Comparison of ENCODE assay signal across 14 mouse cellular contexts in the genomic region with DNA sequence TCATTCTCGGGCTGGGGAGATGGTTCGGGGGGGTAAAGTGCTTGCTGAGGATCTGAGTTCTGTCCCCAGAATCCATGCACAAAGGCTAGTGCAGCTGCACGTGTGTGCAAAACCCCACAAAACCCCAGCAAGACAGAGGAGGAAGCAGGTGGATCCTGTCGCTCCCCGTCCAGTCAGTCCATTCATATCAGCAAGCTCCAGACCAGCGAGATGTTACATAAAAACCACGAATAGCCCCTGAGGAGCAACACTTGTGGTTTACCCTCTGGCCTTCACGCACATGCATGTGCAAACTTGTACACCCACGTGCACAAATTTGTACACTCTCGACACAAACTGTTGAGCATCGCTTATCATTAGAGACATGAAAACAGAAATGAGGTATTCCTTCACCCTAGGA. TPM values are rescaled to one million over a fixed set of nuclear protein-coding genes. Genes with fewer than 3 reads are reported as not detected.
DNase-seq lines count a peak whose midpoint lies in the region; ATAC-seq and TF ChIP-seq lines count a peak whose summit lies in the region.
"Had no signal": no experiment of that assay in that cellular context is flagged by ENCODE, and none has a peak within 500 bp of the region (broad histone marks: within the 10 kb centered on the region; RNA-seq: fewer than 3 reads in every experiment).

No protein-coding gene starts in this region.

- no peaks in the 10 kb centered on the region for H3K9me3 ChIP-seq in heart, embryonic 12.5 days (replicated peaks)
- H3K9me3 ChIP-seq in liver, embryonic 14.5 days (ENCODE audit: control insufficient read depth, low read length) = no peaks in the 10 kb centered on the region
- no peaks in the 10 kb centered on the region for H3K9me3 ChIP-seq in neural tube, embryonic 15.5 days (replicated peaks)
- H3K9me3 ChIP-seq: embryonic facial prominence, embryonic 10.5 days; forebrain, embryonic 10.5 days; hindbrain, embryonic 13.5 days; limb, embryonic 12.5 days had no signal

- H3K9ac ChIP-seq in heart, embryonic 12.5 days = peak overlapping the region; percentile 4; the same call in 1 of the 2 replicates
- H3K9ac ChIP-seq in liver, embryonic 14.5 days (replicated peaks) = no peak overlapping the region; the same call in 1 of the 2 replicates
- no peak overlapping the region for H3K9ac ChIP-seq in neural tube, embryonic 15.5 days (replicated peaks)
- H3K9ac ChIP-seq: hindbrain, embryonic 13.5 days; limb, embryonic 12.5 days had no signal

- TF ChIP-seq EP300 in liver, embryonic 14.5 days (IDR thresholded peaks at IDR 0.05; ENCODE audit: low read depth) = peak; percentile 25; the same call in 1 of the 2 replicates

- no peak for TF ChIP-seq CTCF in liver, embryonic 14.5 days (IDR thresholded peaks at IDR 0.05; ENCODE audit: low read depth)

- peaks cover 27% of the 10 kb centered on the region for H3K4me1 ChIP-seq in heart, embryonic 12.5 days (replicated peaks)
- peaks cover 15 to 28% of the 10 kb centered on the region in 2 experiments for H3K4me1 ChIP-seq in liver, embryonic 14.5 days (replicated peaks; ENCODE audit: control insufficient read depth in 2 of 2, insufficient read depth in 2 of 2, low read length in 1 of 2)
- H3K4me1 ChIP-seq in neural tube, embryonic 15.5 days = peaks cover 13% of the 10 kb centered on the region
- H3K4me1 ChIP-seq: hindbrain, embryonic 13.5 days had no signal

- peak overlapping the region; percentile 67 for H3K4me2 ChIP-seq in heart, embryonic 12.5 days
- peak overlapping the region; percentile 97 for H3K4me2 ChIP-seq in liver, embryonic 14.5 days (ENCODE audit: low read depth)
- H3K4me2 ChIP-seq in neural tube, embryonic 15.5 days = no peak overlapping the region
- H3K4me2 ChIP-seq: hindbrain, embryonic 13.5 days; limb, embryonic 12.5 days had no signal

- ATAC-seq in heart, embryonic 12.5 days (ENCODE audit: insufficient number of reproducible peaks, low FRiP score) = no peak
- ATAC-seq in liver, embryonic 14.5 days (ENCODE audit: insufficient read depth) = no peak
- no peak for ATAC-seq in neural tube, embryonic 15.5 days (ENCODE audit: low FRiP score)
- ATAC-seq: CD4-positive, CD25-positive, alpha-beta regulatory T cell, adult 4 months had no signal

- peaks cover 27% of the 10 kb centered on the region for H3K36me3 ChIP-seq in heart, embryonic 12.5 days
- H3K36me3 ChIP-seq in liver, embryonic 14.5 days (replicated peaks; ENCODE audit: control insufficient read depth, insufficient read depth, low read depth) = peaks cover 2% of the 10 kb centered on the region; the same call in 1 of the 2 replicates
- no peaks in the 10 kb centered on the region; the same call in 1 of the 2 replicates for H3K36me3 ChIP-seq in neural tube, embryonic 15.5 days

- 52% methylated on average over 11 of the region's 11 CpGs for WGBS in heart, embryonic 12.5 days
- WGBS in liver, embryonic 14.5 days (ENCODE audit: insufficient replicate concordance) = 9% methylated on average over 11 of the region's 11 CpGs
- WGBS in neural tube, embryonic 15.5 days = 82% methylated on average over 11 of the region's 11 CpGs

- no peaks in the 10 kb centered on the region for H3K27me3 ChIP-seq in heart, embryonic 12.5 days (replicated peaks)
- H3K27me3 ChIP-seq in liver, embryonic 14.5 days (ENCODE audit: control insufficient read depth, insufficient read depth, low read length) = no peaks in the 10 kb centered on the region
- no peaks in the 10 kb centered on the region for H3K27me3 ChIP-seq in neural tube, embryonic 15.5 days (replicated peaks)
- H3K27me3 ChIP-seq: hindbrain, embryonic 13.5 days; limb, embryonic 12.5 days had no signal

- no peak for DNase-seq in heart, adult 9 months (ENCODE audit: low spot score in 2 of 2)
- DNase-seq in thymus, postnatal 36 days = peak; percentile 8 to 16
- DNase-seq in thymus, postnatal 4 days = no peak
- DNase-seq in liver, embryonic 14.5 days (ENCODE audit: low read depth in 3 of 3, low spot score in 3 of 3) = no peak
- DNase-seq in adrenal gland, postnatal 25 days = no peak
- DNase-seq: adrenal gland, postnatal 14 days; right cerebral cortex, postnatal 4 days had no signal

- peak overlapping the region; percentile 98 for H3K27ac ChIP-seq in heart, embryonic 12.5 days (ENCODE audit: poor library complexity, severe bottlenecking)
- no peak overlapping the region for H3K27ac ChIP-seq in liver, embryonic 14.5 days
- H3K27ac ChIP-seq in neural tube, embryonic 15.5 days (replicated peaks) = no peak overlapping the region
- H3K27ac ChIP-seq: embryonic facial prominence, embryonic 10.5 days; forebrain, embryonic 10.5 days; hindbrain, embryonic 13.5 days; limb, embryonic 12.5 days had no signal

- H3K4me3 ChIP-seq in heart, embryonic 12.5 days = 0 out of 2 replicates have a peak overlapping the region, but pooled peaks have one; percentile 72
- no peak overlapping the region for H3K4me3 ChIP-seq in liver, embryonic 14.5 days (ENCODE audit: insufficient read depth in 1 of 2, low read depth in 2 of 2, low read length in 2 of 2)
- H3K4me3 ChIP-seq in neural tube, embryonic 15.5 days (replicated peaks) = no peak overlapping the region
- H3K4me3 ChIP-seq: embryonic facial prominence, embryonic 10.5 days; forebrain, embryonic 10.5 days; hindbrain, embryonic 13.5 days; limb, embryonic 12.5 days had no signal

RNA-seq across cellular contexts. Expression of a gene that starts 2.7 kb away (rescaled TPM):
- polyA plus RNA-seq in heart, embryonic 12.5 days (2016; fragmentation: Nextera tagmentation; extraction: Ambion mirVana) = 89.0 and 93.6 TPM in 2 replicates
- 4.3 and 7.0 TPM in 2 replicates for polyA plus RNA-seq in liver, embryonic 14.5 days (2012; rRNA removed)
- polyA plus RNA-seq in liver, embryonic 14.5 days (2014; fragmentation: Nextera tagmentation; extraction: Ambion mirVana) = 14.9 and 15.0 TPM in 2 replicates
- 47.8 and 54.8 TPM in 2 replicates for total RNA-seq in adrenal gland, postnatal 25 days (2021)
- 17.4 and 24.5 TPM in 2 replicates for polyA plus RNA-seq in neural tube, embryonic 15.5 days (2015; fragmentation: Nextera tagmentation; extraction: Ambion mirVana)

RNA-seq across cellular contexts. Expression of a gene that starts 34.8 kb away (rescaled TPM):
- polyA plus RNA-seq in heart, embryonic 12.5 days (2016; fragmentation: Nextera tagmentation; extraction: Ambion mirVana) = 21.7 and 22.1 TPM in 2 replicates
- polyA plus RNA-seq in liver, embryonic 14.5 days (2012; rRNA removed) = 3.4 and 4.1 TPM in 2 replicates
- polyA plus RNA-seq in liver, embryonic 14.5 days (2014; fragmentation: Nextera tagmentation; extraction: Ambion mirVana) = 5.6 and 8.9 TPM in 2 replicates
- 9.7 and 10.2 TPM in 2 replicates for total RNA-seq in adrenal gland, postnatal 25 days (2021)
- polyA plus RNA-seq in neural tube, embryonic 15.5 days (2015; fragmentation: Nextera tagmentation; extraction: Ambion mirVana) = 2.8 and 6.1 TPM in 2 replicates

Comparison
In these comparisons a context has a peak if more than half of its experiments do, and no peak if none do; other contexts are left out.
1. DNase-seq: peak in thymus, postnatal 36 days (2 of 2); none in heart, adult 9 months (0 of 2), thymus, postnatal 4 days (single experiment), liver, embryonic 14.5 days (0 of 3) and adrenal gland, postnatal 25 days (single experiment).